Mouse (Mus musculus) lung, postnatal 36 days (tissue): ENCODE data around the gene Rnft2.

Source experiments
- DNase-seq: peaks from one replicate; pipeline ENCODE4 v3.0.0; 2022; ENCODE audit warnings: mixed read lengths

Gene Rnft2

GRCm38 (mm10) chr5:118244606-118245443 is at the start of gene Rnft2, which contains the start of gene 2410131K14Rik:
Gene Rnft2 (minus strand): TSS chr5:118245116.
Gene 2410131K14Rik (plus strand): TSS chr5:118245227.
- peak; percentile 100 for DNase-seq

GRCm38 (mm10) chr5:118294086-118294864 is 49.4 kb upstream of the Rnft2 start:
- DNase-seq = peak; percentile 96

GRCm38 (mm10) chr5:118292476-118292875 is 47.6 kb upstream of the Rnft2 start:
- no peak for DNase-seq

GRCm38 (mm10) chr5:118291453-118291852 is 46.5 kb upstream of the Rnft2 start:
- DNase-seq = no peak

GRCm38 (mm10) chr5:118277741-118278495 is 33.0 kb upstream of the Rnft2 start:
- no peak for DNase-seq

GRCm38 (mm10) chr5:118276711-118277110 is 31.8 kb upstream of the Rnft2 start:
- no peak for DNase-seq

GRCm38 (mm10) chr5:118276281-118276680 is 31.4 kb upstream of the Rnft2 start:
- DNase-seq = no peak

- peak; percentile 25 for DNase-seq
Measured at GRCm38 (mm10) chr5:118274546-118274945, 29.6 kb upstream of the Rnft2 start.

GRCm38 (mm10) chr5:118273446-118273845 is 28.5 kb upstream of the Rnft2 start:
- DNase-seq = peak; percentile 62

- DNase-seq = no peak
Measured at GRCm38 (mm10) chr5:118271449-118272110, 26.7 kb upstream of the Rnft2 start.

- peak; percentile 91 for DNase-seq
Measured at GRCm38 (mm10) chr5:118268987-118269386, 24.1 kb upstream of the Rnft2 start.

GRCm38 (mm10) chr5:118266309-118266708 is 21.4 kb upstream of the Rnft2 start:
- DNase-seq = peak; percentile 16

- no peak for DNase-seq
Measured at GRCm38 (mm10) chr5:118265366-118265765, 20.4 kb upstream of the Rnft2 start.

GRCm38 (mm10) chr5:118264279-118264678 is 19.4 kb upstream of the Rnft2 start:
- no peak for DNase-seq

- DNase-seq = no peak
Measured at GRCm38 (mm10) chr5:118262418-118262817, 17.5 kb upstream of the Rnft2 start.

- DNase-seq = no peak
Measured at GRCm38 (mm10) chr5:118261181-118261580, 16.3 kb upstream of the Rnft2 start.

GRCm38 (mm10) chr5:118260642-118261041 is 15.7 kb upstream of the Rnft2 start:
- DNase-seq = no peak

GRCm38 (mm10) chr5:118260055-118260454 is 15.1 kb upstream of the Rnft2 start:
- DNase-seq = peak; percentile 34

GRCm38 (mm10) chr5:118259636-118260035 is 14.7 kb upstream of the Rnft2 start:
- peak; percentile 66 for DNase-seq

- peak; percentile 49 for DNase-seq
Measured at GRCm38 (mm10) chr5:118259152-118259551, 14.2 kb upstream of the Rnft2 start.

- no peak for DNase-seq
Measured at GRCm38 (mm10) chr5:118256981-118257380, 12.1 kb upstream of the Rnft2 start.

GRCm38 (mm10) chr5:118253551-118253950 is 8.6 kb upstream of the Rnft2 start:
- no peak for DNase-seq
